ENCODE assay signal across 12 mouse cellular contexts in the genomic region with DNA sequence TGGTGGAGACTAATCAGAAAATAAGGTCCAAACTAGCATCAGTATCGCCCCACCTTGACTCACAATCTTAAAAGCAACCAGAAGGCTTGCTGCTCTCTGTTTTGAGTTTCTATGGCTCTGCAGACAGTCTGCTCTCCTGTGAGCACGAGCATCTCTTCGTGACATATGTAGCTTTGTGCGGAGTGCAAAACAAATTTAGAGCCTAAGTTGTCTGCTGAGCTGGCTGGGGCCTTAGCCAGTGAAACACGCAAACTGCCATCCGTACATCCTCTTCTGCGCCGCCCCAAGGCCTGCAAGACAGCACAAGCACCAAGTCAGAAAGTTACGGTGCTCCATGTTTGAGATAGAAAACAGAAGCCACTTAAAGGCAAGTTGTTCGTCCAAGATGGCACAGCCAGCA.
DNase-seq lines count a peak whose midpoint lies in the region.
"Had no signal": no experiment of that assay in that cellular context is flagged by ENCODE, and none has a peak within 500 bp of the region (broad histone marks: within the 10 kb centered on the region; RNA-seq: fewer than 3 reads in every experiment).

No protein-coding gene starts in this region.

- DNase-seq in layer of hippocampus, adult 18-20 months (ENCODE audit: low spot score in 2 of 2): peak; percentile 28 to 70
- no peak for DNase-seq in layer of hippocampus, postnatal 25 days (ENCODE audit: extremely low spot score in 1 of 2, low spot score in 1 of 2)
- peak; percentile 66 to 71 for DNase-seq in frontal cortex, adult 2 months (ENCODE audit: extremely low spot score in 1 of 2, low spot score in 1 of 2)
- peak; percentile 55 to 65 for DNase-seq in left cerebral cortex, adult 18-20 months (ENCODE audit: low spot score in 2 of 2)
- peak; percentile 70 for DNase-seq in right cerebral cortex, postnatal 25 days
- DNase-seq in embryo, embryonic 9.5 days (ENCODE audit: extremely low spot score): no peak
- no peak for DNase-seq in cerebellum, postnatal 25 days
- DNase-seq: adrenal gland, postnatal 10 days; cerebellum, adult 2 months; heart, postnatal 10 days; kidney, adult 18-20 months; kidney, postnatal 25 days had no signal

Comparison
In these comparisons a context has a peak if more than half of its experiments do, and no peak if none do; other contexts are left out.
1. DNase-seq: peak in layer of hippocampus, adult 18-20 months (2 of 2), frontal cortex, adult 2 months (2 of 2), left cerebral cortex, adult 18-20 months (2 of 2) and right cerebral cortex, postnatal 25 days (single experiment); none in layer of hippocampus, postnatal 25 days (0 of 2), embryo, embryonic 9.5 days (single experiment) and cerebellum, postnatal 25 days (0 of 2).